Mouse (Mus musculus) limb, embryonic 15.5 days (tissue): ENCODE measurements around the gene Narf. TPM values are rescaled to one million over a fixed set of nuclear protein-coding genes. Genes with fewer than 3 reads are reported as not detected.

ENCODE experiments used
- polyA plus RNA-seq: library from polyadenylated mRNA; unstranded; fragments of >200 nt; fragmentation: Nextera tagmentation; extraction: Ambion mirVana; gene quantifications from 2 replicates; pipeline ENCODE4 v1.2.1, GENCODE M21; 2015

Gene Narf
- polyA plus RNA-seq, 1 experiment from 2014 or later = 56.7 TPM

Other genes with a start within 250 kb of the Narf start
- gene Csnk1d, start 245.9 kb upstream of the Narf start, polyA plus RNA-seq = 104 and 120 TPM in 2 replicates
- 0.60 and 0.66 TPM in 2 replicates for gene Cd7, start 197.8 kb upstream of the Narf start, polyA plus RNA-seq
- 0.14 TPM in 1 of 2 replicates, not detected in the other for gene Sectm1b, start 173.7 kb upstream of the Narf start, polyA plus RNA-seq
- gene Sectm1a, start 156.0 kb upstream of the Narf start, polyA plus RNA-seq = 0.81 and 1.5 TPM in 2 replicates
- gene Tex19.2, start 118.6 kb upstream of the Narf start, polyA plus RNA-seq = not detected in 2 replicates
- not detected in 2 replicates for gene Tex19.1, start 91.1 kb upstream of the Narf start, polyA plus RNA-seq
- gene Uts2r, start 77.0 kb upstream of the Narf start, polyA plus RNA-seq = 1.1 and 2.4 TPM in 2 replicates
- 9.0 and 9.6 TPM in 2 replicates for gene Hexdc, start 32.8 kb upstream of the Narf start, polyA plus RNA-seq
- 21.5 and 24.8 TPM in 2 replicates for gene Ogfod3, start 32.5 kb upstream of the Narf start, polyA plus RNA-seq
- 43.4 and 44.7 TPM in 2 replicates for gene Cybc1, start 7.9 kb upstream of the Narf start, polyA plus RNA-seq
- 6.2 and 7.2 TPM in 2 replicates for gene Foxk2, start 22.7 kb downstream of the Narf start, polyA plus RNA-seq
- 92.1 and 99.3 TPM in 2 replicates for gene Wdr45b, start 117.2 kb downstream of the Narf start, polyA plus RNA-seq
- 18.6 and 37.5 TPM in 2 replicates for gene Rab40b, start 151.0 kb downstream of the Narf start, polyA plus RNA-seq
- 7.3 and 8.9 TPM in 2 replicates for gene Fn3krp, start 184.1 kb downstream of the Narf start, polyA plus RNA-seq
- gene Fn3k, start 197.7 kb downstream of the Narf start, polyA plus RNA-seq = 0.58 and 3.1 TPM in 2 replicates
- gene Tbcd, start 214.7 kb downstream of the Narf start, polyA plus RNA-seq = 51.5 and 51.8 TPM in 2 replicates